Mouse (Mus musculus): ENCODE results near the gene Ryr1. TPM values are rescaled to one million over a fixed set of nuclear protein-coding genes. Genes with fewer than 3 reads are reported as not detected.

Gene Ryr1
- polyA plus RNA-seq, 1 experiment = 0.15 TPM

DNA sequence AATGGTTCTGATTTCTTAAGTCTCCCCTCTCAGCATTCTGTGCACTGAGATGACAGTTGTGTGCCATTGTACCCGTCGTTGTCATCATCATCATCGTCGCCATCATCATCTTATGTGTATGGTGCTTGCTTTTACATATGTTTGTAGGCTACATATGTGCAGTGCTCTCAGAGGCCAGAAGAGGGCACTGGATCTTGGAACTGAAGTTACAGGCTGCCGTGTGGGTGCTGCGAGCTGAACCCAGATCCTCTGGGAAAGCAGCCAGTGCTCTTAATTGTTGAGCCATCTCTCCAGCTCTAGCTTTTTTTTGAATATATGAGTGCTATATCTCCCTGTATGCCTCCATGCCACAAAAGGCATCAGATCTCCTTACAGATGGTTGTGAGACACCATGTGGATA, 87.7 kb downstream of the Ryr1 start:
- DNase-seq (ENCODE audit: low spot score) = no peak

DNA sequence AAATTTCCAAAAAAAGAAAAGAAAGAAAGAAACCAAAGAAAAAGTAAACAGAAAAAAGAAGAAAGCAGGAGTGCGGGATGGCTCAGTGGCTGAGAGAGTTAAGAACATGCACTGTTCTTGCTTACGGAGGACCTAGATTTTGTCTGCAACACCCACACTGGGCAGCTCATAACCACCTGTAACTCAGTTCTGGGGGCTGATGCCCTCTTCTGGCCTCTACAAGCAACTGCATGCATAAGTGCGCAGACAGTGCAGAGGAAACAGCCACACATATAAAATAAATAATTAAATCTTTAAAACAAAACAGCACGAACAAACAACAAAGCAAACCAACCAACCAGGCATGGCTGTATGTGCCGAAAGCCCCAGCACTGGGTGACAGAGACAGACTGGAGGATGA, 92.3 kb downstream of the Ryr1 start:
- DNase-seq (ENCODE audit: low spot score) = no peak

GRCm38 (mm10) chr7:29031641-29032040, 93.3 kb downstream of the Ryr1 start:
- DNase-seq (ENCODE audit: low spot score) = no peak

GRCm38 (mm10) chr7:29029690-29030656, 95.0 kb downstream of the Ryr1 start:
- DNase-seq (ENCODE audit: low spot score) = no peak

DNA sequence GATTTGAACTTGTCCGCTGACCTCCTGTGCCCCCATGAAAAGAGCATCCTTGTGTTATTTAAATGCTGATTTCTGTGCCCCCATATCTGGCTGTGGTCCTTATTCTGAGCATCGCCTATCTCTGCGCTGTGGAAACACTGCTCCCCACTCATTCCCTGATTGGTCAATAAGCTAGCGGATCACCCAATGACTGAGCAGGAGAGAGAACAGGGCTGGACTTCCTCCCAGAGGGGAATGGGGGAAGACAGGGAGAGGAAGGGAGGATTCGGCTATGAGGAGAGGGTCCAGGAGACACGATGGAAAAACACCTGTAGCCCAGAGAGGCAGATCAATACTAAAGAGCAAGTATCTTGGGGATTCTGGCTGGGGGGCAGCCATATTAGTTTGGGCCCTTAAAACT, 96.2 kb downstream of the Ryr1 start:
- no peak for DNase-seq (ENCODE audit: low spot score)

DNA sequence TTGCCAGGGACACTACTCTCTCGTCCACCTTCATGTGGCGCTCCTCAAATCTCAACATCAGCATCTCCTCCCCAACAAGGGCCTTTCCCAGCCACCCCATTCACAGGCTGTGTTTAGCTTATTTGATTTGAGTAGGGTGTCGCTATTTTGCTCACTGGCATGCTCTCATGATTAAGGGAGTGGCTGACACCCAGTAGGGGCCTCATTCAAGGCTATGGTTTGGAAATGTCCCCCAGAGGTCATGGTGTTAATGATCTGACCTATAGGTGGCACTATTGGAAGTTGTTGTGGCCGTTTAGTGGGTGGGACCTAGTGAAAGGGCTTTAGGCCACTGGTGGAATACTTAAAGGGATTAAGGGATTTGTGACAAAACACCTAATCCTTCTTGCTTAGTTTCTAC, 98.2 kb downstream of the Ryr1 start:
- DNase-seq (ENCODE audit: low spot score) = no peak

DNA sequence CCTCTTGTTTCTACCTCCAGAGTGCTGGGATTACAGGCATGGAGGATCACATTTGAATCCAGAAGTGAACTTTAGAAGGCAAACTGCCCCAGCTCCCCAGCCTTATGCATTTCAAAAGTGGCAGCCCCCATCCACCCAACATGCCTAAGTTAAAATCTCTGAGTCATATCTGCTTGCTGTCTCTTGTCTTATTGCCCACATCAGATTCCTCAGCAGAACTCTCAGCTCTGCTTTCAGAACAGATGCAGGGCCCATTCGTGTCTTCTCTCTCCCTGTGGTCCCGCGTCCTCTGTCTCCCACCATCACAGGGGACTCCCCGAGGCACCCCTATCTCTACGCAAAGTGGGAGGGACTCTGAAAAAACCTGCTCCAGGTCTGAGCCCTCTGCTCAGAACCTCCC, 98.8 kb downstream of the Ryr1 start:
- DNase-seq (ENCODE audit: low spot score) = no peak

DNA sequence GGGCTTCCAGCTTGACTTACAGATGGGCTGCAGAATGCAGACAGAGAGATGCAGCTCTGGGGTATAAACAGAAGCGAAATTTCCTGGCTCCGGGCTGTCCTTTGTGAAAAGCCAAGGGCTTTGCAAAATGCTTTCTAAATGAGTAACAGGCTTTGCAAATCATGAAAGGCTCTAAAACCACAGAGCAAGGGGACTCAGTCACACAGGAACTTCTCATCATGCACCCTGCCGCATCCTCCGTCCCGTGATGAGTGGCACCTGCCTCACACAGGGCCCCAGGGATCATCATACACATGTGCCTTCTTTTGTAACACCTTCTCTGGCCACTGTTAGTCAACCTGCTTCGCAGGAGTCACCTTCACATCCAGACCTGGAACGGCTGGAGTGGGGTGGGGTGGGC, 99.4 kb downstream of the Ryr1 start:
- no peak for DNase-seq (ENCODE audit: low spot score)

GRCm38 (mm10) chr7:29023514-29023913, 101.5 kb downstream of the Ryr1 start:
- DNase-seq (ENCODE audit: low spot score) = no peak

DNA sequence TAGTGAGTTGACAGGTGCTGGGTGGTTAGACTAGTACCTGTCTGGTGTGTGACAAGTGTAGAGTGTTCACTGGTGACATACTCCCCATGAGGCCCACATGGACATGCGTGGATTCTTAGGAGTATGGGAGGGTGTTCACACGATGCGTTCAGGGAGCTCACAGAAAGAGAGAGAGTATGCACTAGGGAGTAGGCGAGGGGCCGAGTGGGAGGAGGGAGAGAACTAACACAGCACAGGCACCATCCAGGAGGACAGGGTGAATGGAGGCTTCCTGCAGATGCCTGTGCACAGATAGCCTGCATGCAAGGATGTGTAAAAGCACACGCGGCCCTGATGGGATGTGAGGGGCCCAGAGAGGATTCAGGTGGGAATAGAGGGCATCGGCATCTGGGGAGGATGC, 102.5 kb downstream of the Ryr1 start:
- no peak for DNase-seq (ENCODE audit: low spot score)

- no peak for DNase-seq (ENCODE audit: low spot score)
These were observed 105.3 kb downstream of the Ryr1 start for GRCm38 (mm10) chr7:29019447-29020220.

DNA sequence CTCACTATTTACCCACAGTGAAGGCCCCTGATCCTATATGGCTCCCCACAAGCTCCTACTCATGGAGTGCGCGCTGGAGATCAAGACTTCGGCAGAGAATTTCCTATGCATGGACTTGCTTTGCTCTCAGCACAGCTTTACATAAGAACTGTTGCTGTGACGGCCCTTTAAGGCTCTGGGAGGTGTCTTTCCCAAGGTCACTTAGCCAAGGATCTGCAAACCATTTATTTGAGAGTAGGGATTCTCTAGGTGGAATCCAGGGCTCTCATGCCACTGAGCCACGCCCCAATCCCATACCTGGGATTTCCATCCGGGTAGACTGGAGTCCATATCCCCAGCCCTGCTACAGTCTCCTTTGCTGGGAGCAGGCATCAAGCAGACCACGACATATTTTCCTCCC, 107.8 kb downstream of the Ryr1 start:
- no peak for DNase-seq (ENCODE audit: low spot score)

DNA sequence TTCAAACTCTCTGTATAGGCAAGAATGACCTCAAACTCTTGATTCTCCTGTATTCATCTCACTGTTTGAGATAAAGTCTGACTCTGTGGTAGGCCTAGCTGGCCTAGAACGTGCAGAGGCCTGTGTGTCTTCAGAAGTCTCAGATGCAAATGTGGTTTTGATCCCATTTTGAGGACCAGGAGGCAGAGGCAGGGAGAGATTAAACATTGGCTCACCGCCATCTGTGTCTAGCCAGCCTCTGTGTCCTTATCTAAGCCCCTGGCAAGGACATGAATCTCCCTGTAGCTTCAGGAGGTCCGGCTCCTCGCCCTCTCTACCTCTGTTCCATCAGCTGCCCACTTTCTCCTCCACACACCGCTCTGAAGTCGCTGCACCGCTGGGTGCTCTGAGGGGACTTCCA, 108.5 kb downstream of the Ryr1 start:
- DNase-seq (ENCODE audit: low spot score) = no peak

DNA sequence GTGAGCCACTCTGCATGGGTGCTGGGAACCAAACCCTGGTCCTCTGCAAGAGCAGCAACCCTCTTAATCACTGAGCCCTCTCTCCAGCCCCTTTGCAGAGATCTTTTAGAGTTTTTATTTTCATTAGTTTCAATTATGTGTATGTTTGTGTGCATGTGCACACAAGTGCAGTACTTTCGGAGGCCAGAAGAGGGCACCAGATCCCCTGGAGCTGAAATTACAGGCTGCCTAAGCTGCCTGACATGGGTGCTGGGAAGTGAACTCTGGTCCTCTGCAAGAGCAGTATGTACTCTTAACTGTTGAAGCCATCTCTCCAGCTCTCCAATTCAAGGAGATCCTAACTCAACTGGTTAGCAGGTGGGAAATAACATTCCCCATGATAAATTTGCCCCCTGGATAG, 110.0 kb downstream of the Ryr1 start:
- DNase-seq (ENCODE audit: low spot score) = no peak

- DNase-seq (ENCODE audit: low spot score) = no peak
These were observed 116.3 kb downstream of the Ryr1 start for GRCm38 (mm10) chr7:29008714-29009113.

DNA sequence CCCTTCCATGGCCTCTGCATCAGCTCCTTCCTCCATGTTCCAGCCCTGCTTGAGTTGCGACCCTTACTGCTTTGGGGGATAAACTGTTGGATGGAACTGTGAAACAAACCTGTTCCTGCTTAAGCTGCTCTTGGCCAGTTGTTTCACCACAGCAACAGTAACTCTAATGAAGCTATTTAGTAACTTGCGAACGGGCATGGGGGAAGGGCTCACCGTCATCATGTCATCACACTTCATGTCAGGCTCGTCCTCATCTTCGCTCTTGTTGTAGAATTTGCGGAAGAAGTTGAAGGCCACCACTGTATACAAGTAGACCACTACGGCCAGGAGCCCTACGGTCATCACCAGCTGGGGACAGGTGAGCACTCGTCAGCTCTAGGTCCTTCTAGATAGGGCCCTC, 116.8 kb downstream of the Ryr1 start:
- no peak for DNase-seq (ENCODE audit: low spot score)

- DNase-seq (ENCODE audit: low spot score) = no peak
These were observed 117.5 kb downstream of the Ryr1 start for GRCm38 (mm10) chr7:29007224-29008101.

DNA sequence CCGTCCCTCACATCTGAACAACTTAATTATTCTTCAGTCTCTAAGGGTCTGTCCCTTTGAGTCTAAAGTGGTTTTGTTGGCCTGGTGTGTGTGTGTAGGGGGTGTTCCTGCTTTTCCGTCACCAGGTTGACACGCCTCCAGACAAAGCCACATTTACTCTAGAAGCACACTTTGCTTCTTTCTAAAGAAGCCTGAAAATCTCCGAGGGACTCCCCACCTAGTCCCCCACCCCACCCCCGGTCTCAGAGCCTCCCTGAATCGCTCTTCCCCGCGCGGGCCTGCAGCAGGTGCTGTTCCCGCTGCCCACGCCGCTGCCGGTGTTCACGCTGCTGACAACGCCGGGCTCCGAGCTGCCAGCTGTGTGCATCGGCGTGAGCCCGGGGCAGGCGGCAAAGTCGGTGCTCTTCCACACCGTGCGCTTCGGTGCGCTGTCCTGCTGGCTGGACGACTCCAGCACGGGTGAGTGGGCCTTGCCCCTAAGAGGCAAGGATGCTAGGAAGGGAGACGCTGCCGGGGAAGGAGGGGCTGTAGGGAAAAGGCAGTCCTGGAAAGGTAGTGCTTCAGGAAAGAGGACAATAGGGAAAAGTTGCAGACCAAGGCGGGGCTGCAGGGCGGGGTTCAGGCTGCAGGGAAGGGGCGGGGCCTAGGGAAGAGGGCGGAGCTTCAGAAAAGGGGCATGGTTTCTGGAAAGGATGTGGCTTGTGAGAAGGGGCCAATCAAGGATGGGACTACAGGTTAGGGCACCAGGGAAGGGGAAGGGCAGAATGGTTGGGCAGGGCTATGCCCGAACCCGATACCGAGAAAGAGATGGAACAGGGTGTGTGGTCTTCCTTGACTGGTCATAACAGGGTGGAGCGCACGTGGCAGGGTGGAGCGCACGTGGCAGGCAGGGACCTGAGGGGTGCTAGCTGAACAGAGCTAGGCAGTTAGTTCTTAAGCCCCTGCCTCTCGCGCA, 124.1 kb downstream of the Ryr1 start:
- no peak for DNase-seq (ENCODE audit: low spot score)

- DNase-seq (ENCODE audit: low spot score) = no peak
These were observed 131.6 kb downstream of the Ryr1 start for GRCm38 (mm10) chr7:28993402-28993801.

GRCm38 (mm10) chr7:28992997-28993396, 132.0 kb downstream of the Ryr1 start:
- DNase-seq (ENCODE audit: low spot score) = no peak

GRCm38 (mm10) chr7:28991616-28992015, 133.4 kb downstream of the Ryr1 start:
- no peak for DNase-seq (ENCODE audit: low spot score)

All from urinary bladder, adult 2 months (tissue).